Mouse (Mus musculus) bone marrow, adult 2 months (tissue): ENCODE measurements around the gene Rasl11a. TPM values are rescaled to one million over a fixed set of nuclear protein-coding genes. Genes with fewer than 3 reads are reported as not detected.
A peak's percentile ranks its signal among the peaks of the same experiment; 100 is the strongest.
"Not testable (repeated sequence)": the region's sequence is repeated elsewhere in the genome, so short reads cannot be mapped to it uniquely, and the experiment has no call there.

ENCODE experiments used
- H3K27ac ChIP-seq: fragments of 200-500 bp; 2 replicates; pipeline ENCODE4 v1.5.1; 2012; ENCODE audit warnings: low read depth, mild to moderate bottlenecking, control low read depth, inconsistent platforms, low read length; ENCODE audit not compliant: control insufficient read depth, poor library complexity, insufficient read depth
- H3K4me1 ChIP-seq: fragments of 200-500 bp; 2 replicates; pipeline ENCODE4 v1.6.1; 2011; ENCODE audit warnings: low read length; ENCODE audit not compliant: control insufficient read depth, insufficient read depth
- H3K4me3 ChIP-seq: fragments of 200-500 bp; replicated peaks from 2 replicates; pipeline ENCODE3; 2011; ENCODE audit warnings: mild to moderate bottlenecking, low read depth, low read length, control low read depth; ENCODE audit not compliant: control insufficient read depth
- CTCF ChIP-seq: fragments of 200-500 bp; IDR thresholded peaks from 2 replicates; pipeline ENCODE4 v1.5.1; 2011; ENCODE audit warnings: low read length, control low read depth; ENCODE audit not compliant: control insufficient read depth, insufficient read depth
- POLR2A ChIP-seq: fragments of 200-500 bp; IDR thresholded peaks from 2 replicates; pipeline ENCODE4 v1.6.1; 2011; ENCODE audit warnings: low read depth, mild to moderate bottlenecking, control low read depth, low read length, borderline replicate concordance; ENCODE audit not compliant: control insufficient read depth
- WGBS: fragments of 180-500 bp; shearing (Covaris S2); methylation state at CpG from one replicate; pipeline ENCODE4 v1.1.7; 2018; 5-methylcytosine and 5-hydroxymethylcytosine counted together
- polyA plus RNA-seq: library from polyadenylated mRNA; stranded (reverse); fragments of >200 nt; gene quantifications from 2 replicates; pipeline ENCODE4 v1.2.4, GENCODE M21; 2011; ENCODE audit warnings: low replicate concordance; ENCODE audit not compliant: missing spikeins, insufficient read depth, insufficient read length

Gene Rasl11a
- polyA plus RNA-seq, 1 experiment: not detected

DNA sequence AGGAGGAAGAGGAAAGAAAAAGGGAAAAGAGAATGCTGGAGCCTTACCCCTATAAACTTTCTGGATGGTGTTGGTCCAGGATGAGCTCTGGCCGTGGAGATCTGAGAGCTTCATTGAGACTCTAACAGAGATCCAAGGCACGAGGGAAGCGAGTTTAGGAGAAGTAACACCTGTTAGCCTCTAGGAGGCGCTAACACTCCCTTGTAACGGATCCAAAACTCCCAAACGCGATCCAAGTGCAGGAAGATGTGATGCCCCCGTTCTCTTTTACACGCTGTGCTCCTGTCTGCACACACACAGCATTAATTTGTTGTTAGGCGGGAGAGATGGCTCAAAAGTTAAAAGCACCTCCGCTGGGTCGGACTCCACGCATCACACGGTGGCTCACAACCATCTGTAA is 46.3 kb downstream of the Rasl11a start:
- H3K27ac ChIP-seq: no peak overlapping the region
- H3K4me3 ChIP-seq: no peak overlapping the region
- TF ChIP-seq CTCF (peak; percentile 53), POLR2A (no peak)
- 31% methylated on average over 14 of the region's 14 CpGs for WGBS
- H3K4me1 ChIP-seq: no peaks in the 10 kb centered on the region

DNA sequence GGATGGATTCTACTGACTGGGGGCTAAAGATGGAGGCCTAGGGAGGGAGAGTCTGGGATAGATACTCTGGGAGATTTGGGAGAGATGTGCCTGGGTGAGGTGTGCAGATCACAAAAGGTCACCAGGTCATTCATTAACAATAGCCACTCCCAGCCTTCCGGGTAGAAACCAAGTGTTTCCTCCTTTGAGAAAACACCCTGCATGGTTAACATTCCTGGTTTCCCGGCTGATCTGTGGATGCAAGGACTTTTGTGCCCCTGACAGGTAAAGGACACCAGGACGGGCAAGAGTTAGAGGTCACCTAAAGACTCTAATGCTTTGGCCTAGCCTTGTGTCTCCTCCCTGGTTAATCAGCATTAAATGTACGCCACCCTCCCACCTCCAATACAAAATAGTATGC is 48.0 kb downstream of the Rasl11a start:
- WGBS: 83% methylated on average over 4 of the region's 4 CpGs
- Histone ChIP-seq H3K27ac (no peak overlapping the region), H3K4me1 (no peaks in the 10 kb centered on the region; the same call in none of the 2 replicates), H3K4me3 (no peak overlapping the region)
- no peak for TF ChIP-seq POLR2A
- no peak for TF ChIP-seq CTCF

DNA sequence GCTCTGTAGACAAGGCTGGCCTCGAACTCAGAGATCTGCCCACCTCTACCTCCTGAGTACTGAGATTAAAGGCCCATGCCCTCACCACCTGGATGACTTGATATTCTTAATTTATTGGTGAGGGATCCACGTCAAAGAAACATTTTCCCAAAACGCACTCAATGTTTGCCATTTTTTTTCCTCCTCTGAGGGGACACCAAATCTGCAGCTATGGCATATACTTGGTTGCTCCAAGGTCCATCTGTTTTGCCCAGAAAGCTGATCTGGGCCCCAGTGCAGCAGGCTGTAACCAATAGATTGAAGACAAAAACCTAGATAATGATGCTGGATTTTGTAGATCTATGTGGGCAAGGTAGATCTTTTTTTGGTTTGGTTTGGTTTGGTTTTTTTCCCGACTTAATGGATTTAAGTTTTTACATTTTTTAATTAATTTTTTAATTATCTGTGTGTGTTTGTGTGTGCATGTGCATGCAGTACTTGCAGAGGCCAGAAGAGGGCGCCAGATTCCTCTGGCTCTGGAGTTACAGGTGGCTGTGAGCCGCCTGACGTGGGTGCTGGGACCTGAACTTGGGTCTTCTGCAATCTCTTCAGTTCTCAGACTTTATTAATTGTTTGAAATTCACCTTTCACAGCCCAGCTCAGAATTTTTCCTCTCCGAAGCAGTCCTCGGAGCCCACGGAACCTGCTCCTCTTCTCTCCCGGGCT is 48.8 kb downstream of the Rasl11a start:
- 84% methylated on average over 11 of the region's 11 CpGs for WGBS

DNA sequence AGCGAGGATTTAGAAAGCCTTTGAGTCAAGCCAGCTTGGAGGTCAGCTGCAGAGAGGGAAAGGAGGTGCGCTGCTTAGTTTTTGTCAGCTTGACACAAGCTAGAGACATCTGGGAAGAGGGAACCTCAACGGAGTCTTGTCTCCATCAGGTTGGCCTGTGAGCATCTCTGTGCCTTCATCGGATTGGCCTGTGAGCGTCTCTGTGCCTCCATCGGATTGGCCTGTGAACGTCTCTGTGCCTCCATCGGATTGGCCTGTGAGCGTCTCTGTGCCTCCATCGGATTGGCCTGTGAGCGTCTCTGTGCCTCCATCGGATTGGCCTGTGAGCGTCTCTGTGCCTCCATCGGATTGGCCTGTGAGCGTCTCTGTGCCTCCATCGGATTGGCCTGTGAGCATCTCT is 50.8 kb downstream of the Rasl11a start:
- 89% methylated on average over 16 of the region's 16 CpGs for WGBS
- not testable (repeated sequence) for H3K4me1 ChIP-seq, H3K4me3 ChIP-seq, H3K27ac ChIP-seq

More for the DNA sequence above, 48.8 kb downstream of the Rasl11a start:
- no peak for TF ChIP-seq POLR2A
- TF ChIP-seq CTCF: peak; percentile 54
- Histone ChIP-seq H3K4me1 (no peaks in the 10 kb centered on the region; the same call in none of the 2 replicates), H3K27ac (no peak overlapping the region), H3K4me3 (no peak overlapping the region)

DNA sequence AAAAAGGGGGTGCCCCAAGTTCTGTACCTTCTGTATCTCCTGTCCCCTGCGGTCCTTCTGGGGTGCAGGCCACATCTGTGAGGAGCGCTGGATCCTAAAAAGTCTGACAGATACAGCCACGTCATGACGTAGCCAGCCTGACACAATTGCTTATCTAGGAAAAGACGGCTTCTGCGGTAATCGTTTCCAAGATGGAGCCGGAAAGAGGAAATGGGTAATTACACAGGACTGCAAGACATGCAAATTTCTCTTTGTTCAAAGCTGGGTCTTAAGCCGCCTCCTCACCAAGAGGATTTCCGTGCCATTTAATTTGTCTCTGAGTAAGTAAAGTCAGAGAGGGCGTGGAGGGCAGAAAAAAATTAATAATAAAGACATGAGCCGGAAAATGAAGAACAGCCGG is 52.1 kb downstream of the Rasl11a start:
- Histone ChIP-seq H3K27ac (no peak overlapping the region), H3K4me1 (no peaks in the 10 kb centered on the region; the same call in none of the 2 replicates), H3K4me3 (peak overlapping the region; percentile 28)
- WGBS: 15% methylated on average over 13 of the region's 13 CpGs
- TF ChIP-seq CTCF: no peak
- TF ChIP-seq POLR2A: no peak

Other genes with a start within 250 kb of the Rasl11a start
- gene Usp12, start 50.1 kb upstream of the Rasl11a start, polyA plus RNA-seq: 11.9 and 15.0 TPM in 2 replicates
- 73.8 and 107 TPM in 2 replicates for gene Rpl21, start 12.2 kb upstream of the Rasl11a start, polyA plus RNA-seq
- gene Gtf3a, start 103.6 kb downstream of the Rasl11a start, polyA plus RNA-seq: 11.9 and 19.4 TPM in 2 replicates
- 4.3 and 12.3 TPM in 2 replicates for gene Mtif3, start 118.7 kb downstream of the Rasl11a start, polyA plus RNA-seq
- gene Lnx2, start 231.5 kb downstream of the Rasl11a start, polyA plus RNA-seq: 3.6 and 3.8 TPM in 2 replicates
- gene Polr1d, start 232.0 kb downstream of the Rasl11a start, polyA plus RNA-seq: 67.3 and 100 TPM in 2 replicates